Mouse (Mus musculus): Measurements from ENCODE around the gene Atp5j2.

Atp5j2 gene

GRCm38 (mm10) chr5:145200387-145200786, 8.5 kb upstream of the Atp5j2 start:
- no peak for DNase-seq

GRCm38 (mm10) chr5:145190875-145191798, 725 bp downstream of the Atp5j2 start:
- peak; percentile 93 to 96 for DNase-seq

GRCm38 (mm10) chr5:145190373-145190772, 1.5 kb downstream of the Atp5j2 start:
- no peak for DNase-seq

GRCm38 (mm10) chr5:145189416-145189815, 2.4 kb downstream of the Atp5j2 start:
- DNase-seq = no peak

- DNase-seq = no peak
These were observed 6.6 kb downstream of the Atp5j2 start for GRCm38 (mm10) chr5:145185244-145185643.

- no peak for DNase-seq
These were observed 13.3 kb downstream of the Atp5j2 start for GRCm38 (mm10) chr5:145178461-145178980.

- DNase-seq = no peak
These were observed 24.6 kb downstream of the Atp5j2 start for GRCm38 (mm10) chr5:145167306-145167661.

- peak; percentile 99 to 100 for DNase-seq
These were observed 25.1 kb downstream of the Atp5j2 start, which contains the start of the genes Ptcd1 and Cpsf4 for GRCm38 (mm10) chr5:145166536-145167305. Gene Ptcd1, minus strand, starts transcription at chr5:145167108. Gene Cpsf4, plus strand, starts transcription at chr5:145167213.

- no peak for DNase-seq
These were observed 26.7 kb downstream of the Atp5j2 start for GRCm38 (mm10) chr5:145165184-145165583.

GRCm38 (mm10) chr5:145164710-145165109, 27.2 kb downstream of the Atp5j2 start:
- DNase-seq = no peak

GRCm38 (mm10) chr5:145161361-145161760, 30.5 kb downstream of the Atp5j2 start:
- no peak for DNase-seq

GRCm38 (mm10) chr5:145152690-145153089, 39.2 kb downstream of the Atp5j2 start:
- DNase-seq = no peak

- no peak for DNase-seq
These were observed 42.6 kb downstream of the Atp5j2 start for GRCm38 (mm10) chr5:145149294-145149693.

GRCm38 (mm10) chr5:145147748-145148147, 44.1 kb downstream of the Atp5j2 start:
- no peak for DNase-seq

GRCm38 (mm10) chr5:145140611-145141010, 51.3 kb downstream of the Atp5j2 start:
- DNase-seq = peak; percentile 28 to 42

- peak; percentile 96 to 97 for DNase-seq
These were observed 52.0 kb downstream of the Atp5j2 start, which contains the start of the genes Pdap1 and Bud31 for GRCm38 (mm10) chr5:145139571-145140519. Gene Pdap1, minus strand, starts transcription at chr5:145140238. Gene Bud31, plus strand, starts transcription at chr5:145140362.

GRCm38 (mm10) chr5:145138836-145139235, 53.0 kb downstream of the Atp5j2 start:
- DNase-seq = no peak
